Mouse (Mus musculus): ENCODE results near the gene Rpl38.
"Not testable (repeated sequence)": the region's sequence is repeated elsewhere in the genome, so short reads cannot be mapped to it uniquely, and the experiment has no call there.

Rpl38 gene

GRCm38 (mm10) chr11:114657737-114658136 is 10.6 kb upstream of the Rpl38 start:
- no peak for DNase-seq (ENCODE audit: low spot score)

GRCm38 (mm10) chr11:114662161-114662560 is 6.2 kb upstream of the Rpl38 start:
- DNase-seq (ENCODE audit: low spot score): no peak

GRCm38 (mm10) chr11:114662746-114663362 is 5.5 kb upstream of the Rpl38 start:
- DNase-seq (ENCODE audit: low spot score): no peak

GRCm38 (mm10) chr11:114664164-114664563 is 4.2 kb upstream of the Rpl38 start:
- DNase-seq (ENCODE audit: low spot score): no peak

- no peak for DNase-seq (ENCODE audit: low spot score)
Measured at GRCm38 (mm10) chr11:114665463-114665862, 2.9 kb upstream of the Rpl38 start.

GRCm38 (mm10) chr11:114666786-114667185 is 1.5 kb upstream of the Rpl38 start:
- DNase-seq (ENCODE audit: low spot score): no peak

GRCm38 (mm10) chr11:114667236-114667931 is 940 bp upstream of the Rpl38 start:
- DNase-seq (ENCODE audit: low spot score): no peak

- peak; percentile 28 for DNase-seq (ENCODE audit: low spot score)
Measured at GRCm38 (mm10) chr11:114667932-114668285, 415 bp upstream of the Rpl38 start.

- peak; percentile 63 for DNase-seq (ENCODE audit: low spot score)
Measured at GRCm38 (mm10) chr11:114668741-114669623, 658 bp downstream of the Rpl38 start.

GRCm38 (mm10) chr11:114669651-114670168 is 1.4 kb downstream of the Rpl38 start:
- DNase-seq (ENCODE audit: low spot score): no peak

GRCm38 (mm10) chr11:114671147-114671546 is 2.8 kb downstream of the Rpl38 start:
- no peak for DNase-seq (ENCODE audit: low spot score)

GRCm38 (mm10) chr11:114672794-114673718 is 4.7 kb downstream of the Rpl38 start:
- DNase-seq (ENCODE audit: low spot score): no peak

- DNase-seq (ENCODE audit: low spot score): no peak
Measured at GRCm38 (mm10) chr11:114673719-114674050, 5.4 kb downstream of the Rpl38 start.

- DNase-seq (ENCODE audit: low spot score): no peak
Measured at GRCm38 (mm10) chr11:114674180-114674579, 5.9 kb downstream of the Rpl38 start.

- not testable (repeated sequence) for DNase-seq (ENCODE audit: low spot score)
Measured at GRCm38 (mm10) chr11:114674796-114675195, 6.5 kb downstream of the Rpl38 start.

- DNase-seq (ENCODE audit: low spot score): peak; percentile 60
Measured at GRCm38 (mm10) chr11:114675341-114675825, 7.1 kb downstream of the Rpl38 start, which contains the start of gene Ttyh2. Ttyh2 (plus strand) TSS chr11:114675431.

GRCm38 (mm10) chr11:114675826-114676401 is 7.6 kb downstream of the Rpl38 start:
- no peak for DNase-seq (ENCODE audit: low spot score)

- DNase-seq (ENCODE audit: low spot score): no peak
Measured at GRCm38 (mm10) chr11:114676431-114676830, 8.1 kb downstream of the Rpl38 start.

- no peak for DNase-seq (ENCODE audit: low spot score)
Measured at GRCm38 (mm10) chr11:114676896-114677530, 8.7 kb downstream of the Rpl38 start.

GRCm38 (mm10) chr11:114679582-114679981 is 11.3 kb downstream of the Rpl38 start:
- DNase-seq (ENCODE audit: low spot score): no peak

Measured in spleen, adult 12 weeks (tissue).